Mouse (Mus musculus): Measurements from ENCODE around the gene Tfdp2. TPM values are rescaled to one million over a fixed set of nuclear protein-coding genes. Genes with fewer than 3 reads are reported as not detected.
A peak's percentile ranks its signal among the peaks of the same experiment; 100 is the strongest.
"Not testable (repeated sequence)": the region's sequence is repeated elsewhere in the genome, so short reads cannot be mapped to it uniquely, and the experiment has no call there.

Tfdp2 gene
- polyA plus RNA-seq, 1 experiment from 2014 or later = 36.8 TPM

GRCm38 (mm10) chr9:96331146-96331545 is 135.1 kb downstream of the Tfdp2 start:
- no peak overlapping the region for H3K4me3 ChIP-seq (replicated peaks; ENCODE audit: low read depth, low read length)
- H3K27ac ChIP-seq (replicated peaks; ENCODE audit: low read depth, low read length) = no peak overlapping the region
- H3K4me2 ChIP-seq (ENCODE audit: low read length) = no peak overlapping the region
- peaks cover 45% of the 10 kb centered on the region for H3K36me3 ChIP-seq (ENCODE audit: control insufficient read depth, insufficient read depth, low read length)
- H3K27me3 ChIP-seq (ENCODE audit: control insufficient read depth, insufficient read depth, low read length) = no peaks in the 10 kb centered on the region
- 93% methylated on average over 5 of the region's 5 CpGs for WGBS
- H3K9ac ChIP-seq (replicated peaks; ENCODE audit: low read length) = no peak overlapping the region
- DNase-seq = no peak
- H3K4me1 ChIP-seq (ENCODE audit: control insufficient read depth, insufficient read depth, low read length) = no peaks in the 10 kb centered on the region
- no peak for ATAC-seq (ENCODE audit: low FRiP score, low TSS enrichment)
- H3K9me3 ChIP-seq (ENCODE audit: control insufficient read depth, low read length) = no peaks in the 10 kb centered on the region

DNA sequence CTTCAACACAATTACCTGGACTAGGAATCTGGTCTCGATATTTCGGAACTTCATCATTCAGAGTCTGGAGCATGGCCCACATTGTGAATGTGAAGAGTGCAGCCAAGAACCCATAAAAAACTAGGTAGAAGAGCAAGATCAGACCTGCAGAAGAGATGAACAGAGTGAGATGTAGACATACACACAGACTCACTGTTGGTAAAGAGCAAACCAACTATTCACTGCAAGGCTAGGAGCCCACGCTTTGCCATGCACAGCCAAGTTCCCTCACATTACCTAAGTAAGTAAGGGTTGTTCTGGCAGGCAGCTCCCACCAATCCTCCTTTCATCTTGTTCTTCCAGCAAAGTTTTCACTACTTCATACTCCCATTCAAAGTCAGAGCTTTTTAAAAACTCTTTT is 149.7 kb downstream of the Tfdp2 start:
- WGBS = 98% methylated on average over 3 of the region's 3 CpGs
- no peak for ATAC-seq (ENCODE audit: low FRiP score, low TSS enrichment)
- no peak overlapping the region for H3K4me2 ChIP-seq (ENCODE audit: low read length)
- H3K4me1 ChIP-seq (ENCODE audit: control insufficient read depth, insufficient read depth, low read length) = no peaks in the 10 kb centered on the region
- H3K36me3 ChIP-seq (ENCODE audit: control insufficient read depth, insufficient read depth, low read length) = peaks cover 37% of the 10 kb centered on the region
- H3K27ac ChIP-seq (replicated peaks; ENCODE audit: low read depth, low read length) = no peak overlapping the region
- no peak for DNase-seq
- H3K9me3 ChIP-seq (ENCODE audit: control insufficient read depth, low read length) = no peaks in the 10 kb centered on the region
- H3K4me3 ChIP-seq (replicated peaks; ENCODE audit: low read depth, low read length) = no peak overlapping the region
- H3K9ac ChIP-seq (replicated peaks; ENCODE audit: low read length) = no peak overlapping the region
- H3K27me3 ChIP-seq (ENCODE audit: control insufficient read depth, insufficient read depth, low read length) = no peaks in the 10 kb centered on the region

GRCm38 (mm10) chr9:96348885-96349284 is 152.8 kb downstream of the Tfdp2 start:
- no peaks in the 10 kb centered on the region for H3K9me3 ChIP-seq (ENCODE audit: control insufficient read depth, low read length)
- ATAC-seq (ENCODE audit: low FRiP score, low TSS enrichment) (no peak), DNase-seq (no peak)
- no peak overlapping the region for H3K4me3 ChIP-seq (replicated peaks; ENCODE audit: low read depth, low read length)
- H3K4me1 ChIP-seq (ENCODE audit: control insufficient read depth, insufficient read depth, low read length) = no peaks in the 10 kb centered on the region
- H3K27ac ChIP-seq (replicated peaks; ENCODE audit: low read depth, low read length) = no peak overlapping the region
- no peak overlapping the region for H3K9ac ChIP-seq (replicated peaks; ENCODE audit: low read length)
- no peaks in the 10 kb centered on the region for H3K27me3 ChIP-seq (ENCODE audit: control insufficient read depth, insufficient read depth, low read length)
- no peak overlapping the region for H3K4me2 ChIP-seq (ENCODE audit: low read length)
- H3K36me3 ChIP-seq (ENCODE audit: control insufficient read depth, insufficient read depth, low read length) = peaks cover 12% of the 10 kb centered on the region; the same call in 1 of the 2 replicates
- 91% methylated on average over 5 of the region's 5 CpGs for WGBS

- Histone ChIP-seq H3K9me3 (ENCODE audit: control insufficient read depth, low read length) (no peaks in the 10 kb centered on the region), H3K4me2 (ENCODE audit: low read length) (no peak overlapping the region), H3K4me1 (ENCODE audit: control insufficient read depth, insufficient read depth, low read length) (no peaks in the 10 kb centered on the region), H3K9ac (replicated peaks; ENCODE audit: low read length) (no peak overlapping the region), H3K36me3 (ENCODE audit: control insufficient read depth, insufficient read depth, low read length) (peaks cover 4% of the 10 kb centered on the region; the same call in 1 of the 2 replicates), H3K4me3 (replicated peaks; ENCODE audit: low read depth, low read length) (no peak overlapping the region), H3K27ac (replicated peaks; ENCODE audit: low read depth, low read length) (no peak overlapping the region), H3K27me3 (ENCODE audit: control insufficient read depth, insufficient read depth, low read length) (no peaks in the 10 kb centered on the region)
- DNase-seq (peak; percentile 83), ATAC-seq (ENCODE audit: low FRiP score, low TSS enrichment) (0 out of 2 replicates have a peak, but pooled peaks have one; percentile 53)
- WGBS = 33% methylated on average over 4 of the region's 4 CpGs
These were observed 153.9 kb downstream of the Tfdp2 start for GRCm38 (mm10) chr9:96350010-96350409.

GRCm38 (mm10) chr9:96350476-96350875 is 154.4 kb downstream of the Tfdp2 start:
- DNase-seq = no peak
- Histone ChIP-seq H3K27me3 (ENCODE audit: control insufficient read depth, insufficient read depth, low read length) (no peaks in the 10 kb centered on the region), H3K4me1 (ENCODE audit: control insufficient read depth, insufficient read depth, low read length) (no peaks in the 10 kb centered on the region), H3K27ac (replicated peaks; ENCODE audit: low read depth, low read length) (no peak overlapping the region), H3K4me3 (replicated peaks; ENCODE audit: low read depth, low read length) (no peak overlapping the region), H3K36me3 (ENCODE audit: control insufficient read depth, insufficient read depth, low read length) (0 out of 2 replicates have a peak, but pooled peaks cover 4% of the 10 kb centered on the region), H3K9me3 (ENCODE audit: control insufficient read depth, low read length) (no peaks in the 10 kb centered on the region), H3K9ac (replicated peaks; ENCODE audit: low read length) (no peak overlapping the region), H3K4me2 (ENCODE audit: low read length) (no peak overlapping the region)
- no peak for ATAC-seq (ENCODE audit: low FRiP score, low TSS enrichment)
- WGBS = 64% methylated on average over 3 of the region's 3 CpGs

DNA sequence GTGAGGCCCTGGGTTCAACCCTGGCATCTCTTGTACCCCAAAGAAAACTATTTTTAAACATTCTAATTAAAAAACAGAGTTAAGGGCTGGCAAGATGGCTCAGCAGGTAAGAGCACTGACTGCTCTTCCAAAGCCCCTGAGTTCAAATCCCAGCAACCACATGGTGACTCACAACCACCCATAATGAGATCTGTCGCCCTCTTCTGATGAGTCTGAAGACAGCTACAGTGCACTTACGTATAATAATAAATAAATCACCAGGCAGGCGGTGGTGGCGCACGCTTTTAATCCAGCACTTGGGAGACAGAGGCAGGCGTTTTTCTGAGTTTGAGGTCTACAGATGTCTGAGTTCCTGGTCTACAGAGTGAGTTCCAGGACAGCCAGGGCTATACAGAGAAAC is 155.7 kb downstream of the Tfdp2 start:
- not testable (repeated sequence) for H3K4me2 ChIP-seq (ENCODE audit: low read length); H3K27me3 ChIP-seq (ENCODE audit: control insufficient read depth, insufficient read depth, low read length); H3K4me3 ChIP-seq (replicated peaks; ENCODE audit: low read depth, low read length); H3K9ac ChIP-seq (replicated peaks; ENCODE audit: low read length); H3K36me3 ChIP-seq (ENCODE audit: control insufficient read depth, insufficient read depth, low read length); H3K27ac ChIP-seq (replicated peaks; ENCODE audit: low read depth, low read length); ATAC-seq (ENCODE audit: low FRiP score, low TSS enrichment); H3K4me1 ChIP-seq (ENCODE audit: control insufficient read depth, insufficient read depth, low read length); DNase-seq; H3K9me3 ChIP-seq (ENCODE audit: control insufficient read depth, low read length)
- WGBS = 93% methylated on average over 6 of the region's 6 CpGs

GRCm38 (mm10) chr9:96353121-96353769 is 157.2 kb downstream of the Tfdp2 start:
- no peak overlapping the region for H3K4me3 ChIP-seq (replicated peaks; ENCODE audit: low read depth, low read length)
- WGBS = 78% methylated on average over 12 of the region's 12 CpGs
- DNase-seq (no peak), ATAC-seq (ENCODE audit: low FRiP score, low TSS enrichment) (no peak)
- H3K36me3 ChIP-seq (ENCODE audit: control insufficient read depth, insufficient read depth, low read length) = no peaks in the 10 kb centered on the region
- H3K9me3 ChIP-seq (ENCODE audit: control insufficient read depth, low read length) = no peaks in the 10 kb centered on the region
- H3K27me3 ChIP-seq (ENCODE audit: control insufficient read depth, insufficient read depth, low read length) = no peaks in the 10 kb centered on the region
- no peak overlapping the region for H3K4me2 ChIP-seq (ENCODE audit: low read length)
- no peak overlapping the region for H3K9ac ChIP-seq (replicated peaks; ENCODE audit: low read length)
- H3K4me1 ChIP-seq (ENCODE audit: control insufficient read depth, insufficient read depth, low read length) = no peaks in the 10 kb centered on the region
- no peak overlapping the region for H3K27ac ChIP-seq (replicated peaks; ENCODE audit: low read depth, low read length)

DNA sequence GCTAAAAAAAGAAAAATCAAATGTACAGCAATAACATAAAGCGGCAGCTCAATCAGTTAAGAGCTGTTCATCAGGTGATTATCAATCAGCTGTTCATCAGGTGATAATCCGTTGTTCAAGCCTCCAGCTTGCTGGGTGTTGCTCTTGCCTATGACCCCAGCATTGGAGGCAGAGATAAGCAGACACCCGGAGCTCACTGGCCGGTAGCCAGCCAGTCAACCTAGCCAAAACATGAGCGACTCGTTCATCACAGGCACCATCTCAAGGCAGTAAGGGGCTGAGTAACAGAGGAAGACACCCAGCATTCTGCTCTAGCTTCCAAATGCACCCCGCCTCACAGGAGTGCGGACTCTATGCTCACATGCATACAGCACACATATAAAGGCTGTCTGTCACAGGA is 157.7 kb downstream of the Tfdp2 start:
- DNase-seq (no peak), ATAC-seq (ENCODE audit: low FRiP score, low TSS enrichment) (no peak)
- no peak overlapping the region for H3K4me3 ChIP-seq (replicated peaks; ENCODE audit: low read depth, low read length)
- 72% methylated on average over 8 of the region's 8 CpGs for WGBS
- no peak overlapping the region for H3K4me2 ChIP-seq (ENCODE audit: low read length)
- no peak overlapping the region for H3K9ac ChIP-seq (replicated peaks; ENCODE audit: low read length)
- no peaks in the 10 kb centered on the region for H3K9me3 ChIP-seq (ENCODE audit: control insufficient read depth, low read length)
- H3K27ac ChIP-seq (replicated peaks; ENCODE audit: low read depth, low read length) = no peak overlapping the region
- H3K36me3 ChIP-seq (ENCODE audit: control insufficient read depth, insufficient read depth, low read length) = no peaks in the 10 kb centered on the region
- no peaks in the 10 kb centered on the region for H3K4me1 ChIP-seq (ENCODE audit: control insufficient read depth, insufficient read depth, low read length)
- no peaks in the 10 kb centered on the region for H3K27me3 ChIP-seq (ENCODE audit: control insufficient read depth, insufficient read depth, low read length)

DNA sequence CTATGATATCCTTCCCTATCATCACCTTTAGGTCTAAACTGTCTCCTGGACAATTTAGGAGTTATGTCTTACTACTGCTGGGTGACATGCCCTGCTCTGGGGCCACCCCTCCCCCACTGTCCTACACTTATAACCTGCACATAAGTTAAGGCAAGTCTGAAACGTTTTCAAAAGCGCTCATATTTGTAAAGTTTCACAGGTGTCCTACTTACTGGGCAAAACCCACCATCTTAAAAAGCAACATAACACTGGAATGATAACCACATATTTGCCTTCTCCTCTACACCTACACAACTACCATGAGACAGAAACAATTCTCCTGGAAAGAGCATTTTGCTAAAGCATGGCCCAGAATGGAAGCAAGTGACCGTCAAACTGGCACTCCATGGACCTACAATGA is 164.0 kb downstream of the Tfdp2 start:
- Histone ChIP-seq H3K4me3 (replicated peaks; ENCODE audit: low read depth, low read length) (no peak overlapping the region), H3K4me1 (ENCODE audit: control insufficient read depth, insufficient read depth, low read length) (peaks cover 20% of the 10 kb centered on the region), H3K36me3 (ENCODE audit: control insufficient read depth, insufficient read depth, low read length) (0 out of 2 replicates have a peak, but pooled peaks cover 3% of the 10 kb centered on the region), H3K27ac (replicated peaks; ENCODE audit: low read depth, low read length) (no peak overlapping the region), H3K9me3 (ENCODE audit: control insufficient read depth, low read length) (no peaks in the 10 kb centered on the region), H3K9ac (replicated peaks; ENCODE audit: low read length) (no peak overlapping the region), H3K4me2 (ENCODE audit: low read length) (no peak overlapping the region), H3K27me3 (ENCODE audit: control insufficient read depth, insufficient read depth, low read length) (no peaks in the 10 kb centered on the region)
- ATAC-seq (ENCODE audit: low FRiP score, low TSS enrichment) (no peak), DNase-seq (no peak)
- WGBS = 90% methylated on average over 3 of the region's 3 CpGs
